Mouse (Mus musculus) stomach, postnatal 0 days (tissue): ENCODE data around the gene Dlg2.

ENCODE experiments used
- CTCF ChIP-seq: IDR thresholded peaks from 2 replicates; pipeline ENCODE4 v1.5.1; 2016; ENCODE audit warnings: antibody characterized with exemption, low read depth, mild to moderate bottlenecking, moderate library complexity
- EP300 ChIP-seq: optimal IDR thresholded peaks from 2 replicates; pipeline ENCODE3; 2016; ENCODE audit warnings: antibody characterized with exemption

GRCm38 (mm10) chr7:91572666-91573065, 1096.2 kb downstream of the Dlg2 start:
- TF ChIP-seq EP300 (no peak), CTCF (no peak)
